Mouse (Mus musculus): ENCODE data around the gene Asic5. TPM values are rescaled to one million over a fixed set of nuclear protein-coding genes. Genes with fewer than 3 reads are reported as not detected.
A peak's percentile ranks its signal among the peaks of the same experiment; 100 is the strongest.

The Asic5 gene
- polyA plus RNA-seq, 1 experiment from 2014 or later = 1.1 TPM

- WGBS (ENCODE audit: insufficient replicate concordance) = 69% methylated on average over 8 of the region's 8 CpGs
- no peak for TF ChIP-seq CTCF (IDR thresholded peaks at IDR 0.05; ENCODE audit: low read depth)
- no peak for TF ChIP-seq EP300 (IDR thresholded peaks at IDR 0.05; ENCODE audit: low read depth)
- peak overlapping the region; percentile 40; the same call in 1 of the 2 replicates for H3K27ac ChIP-seq (ENCODE audit: low read depth)
Observed at GRCm38 (mm10) chr3:82022421-82022920, 40.4 kb downstream of the Asic5 start.

DNA sequence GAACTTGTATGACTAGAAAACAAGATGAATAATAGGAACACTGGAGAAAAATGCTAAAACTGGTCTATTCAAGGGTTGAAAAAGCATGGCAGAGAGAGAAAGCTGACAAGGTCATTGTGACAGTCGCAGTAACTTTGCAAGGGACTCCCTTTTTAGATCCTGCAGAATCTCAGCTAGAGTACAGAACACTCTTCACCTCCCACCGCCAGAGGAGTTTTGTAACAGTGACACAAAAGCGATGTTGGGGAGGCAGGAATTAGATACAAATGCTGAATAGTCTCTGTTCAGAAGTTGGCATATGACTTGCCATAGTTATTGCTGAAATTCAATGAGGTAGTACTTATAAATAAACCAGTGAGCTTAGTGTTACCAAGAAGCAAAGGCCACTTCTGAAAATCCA lies 41.0 kb downstream of the Asic5 start:
- Histone ChIP-seq H3K4me2 (ENCODE audit: low read depth, low read length) (no peak overlapping the region), H3K9ac (replicated peaks) (no peak overlapping the region), H3K27me3 (ENCODE audit: insufficient read depth, low read length) (no peaks in the 10 kb centered on the region), H3K27ac (ENCODE audit: low read depth) (no peak overlapping the region), H3K4me3 (ENCODE audit: low read depth, low read length) (no peak overlapping the region), H3K36me3 (replicated peaks; ENCODE audit: insufficient read depth, low read length) (no peaks in the 10 kb centered on the region), H3K9me3 (ENCODE audit: low read length) (no peaks in the 10 kb centered on the region), H3K4me1 (ENCODE audit: insufficient read depth) (no peaks in the 10 kb centered on the region)
- ATAC-seq = no peak
- WGBS (ENCODE audit: insufficient replicate concordance) = 70% methylated on average over 3 of the region's 3 CpGs
- TF ChIP-seq CTCF (IDR thresholded peaks at IDR 0.05; ENCODE audit: low read depth) = no peak
- no peak for TF ChIP-seq EP300 (IDR thresholded peaks at IDR 0.05; ENCODE audit: low read depth)
- DNase-seq = no peak

More at GRCm38 (mm10) chr3:82022421-82022920, 40.4 kb downstream of the Asic5 start:
- Histone ChIP-seq H3K4me1 (ENCODE audit: insufficient read depth) (no peaks in the 10 kb centered on the region), H3K9me3 (ENCODE audit: low read length) (no peaks in the 10 kb centered on the region), H3K4me2 (ENCODE audit: low read depth, low read length) (no peak overlapping the region), H3K36me3 (replicated peaks; ENCODE audit: insufficient read depth, low read length) (no peaks in the 10 kb centered on the region), H3K27me3 (ENCODE audit: insufficient read depth, low read length) (no peaks in the 10 kb centered on the region), H3K4me3 (ENCODE audit: low read depth, low read length) (no peak overlapping the region), H3K9ac (replicated peaks) (no peak overlapping the region)
- DNase-seq (no peak), ATAC-seq (no peak)

- Histone ChIP-seq H3K4me2 (ENCODE audit: low read depth, low read length) (no peak overlapping the region), H3K27ac (ENCODE audit: low read depth) (no peak overlapping the region), H3K4me1 (ENCODE audit: insufficient read depth) (no peaks in the 10 kb centered on the region), H3K9ac (replicated peaks) (no peak overlapping the region), H3K36me3 (replicated peaks; ENCODE audit: insufficient read depth, low read length) (no peaks in the 10 kb centered on the region), H3K9me3 (ENCODE audit: low read length) (no peaks in the 10 kb centered on the region), H3K27me3 (ENCODE audit: insufficient read depth, low read length) (no peaks in the 10 kb centered on the region), H3K4me3 (ENCODE audit: low read depth, low read length) (no peak overlapping the region)
- ATAC-seq (no peak), DNase-seq (no peak)
- TF ChIP-seq EP300 (IDR thresholded peaks at IDR 0.05; ENCODE audit: low read depth) (no peak), CTCF (IDR thresholded peaks at IDR 0.05; ENCODE audit: low read depth) (no peak)
- 66% methylated on average over 1 of the region's 1 CpGs for WGBS (ENCODE audit: insufficient replicate concordance)
Observed at GRCm38 (mm10) chr3:82027286-82027685, 45.2 kb downstream of the Asic5 start.

GRCm38 (mm10) chr3:82029229-82029628 lies 47.1 kb downstream of the Asic5 start:
- Histone ChIP-seq H3K27me3 (ENCODE audit: insufficient read depth, low read length) (no peaks in the 10 kb centered on the region), H3K4me2 (ENCODE audit: low read depth, low read length) (no peak overlapping the region), H3K9ac (replicated peaks) (no peak overlapping the region), H3K4me1 (ENCODE audit: insufficient read depth) (no peaks in the 10 kb centered on the region), H3K9me3 (ENCODE audit: low read length) (no peaks in the 10 kb centered on the region), H3K4me3 (ENCODE audit: low read depth, low read length) (no peak overlapping the region), H3K36me3 (replicated peaks; ENCODE audit: insufficient read depth, low read length) (no peaks in the 10 kb centered on the region), H3K27ac (ENCODE audit: low read depth) (no peak overlapping the region)
- TF ChIP-seq CTCF (IDR thresholded peaks at IDR 0.05; ENCODE audit: low read depth) = peak; percentile 76
- no peak for TF ChIP-seq EP300 (IDR thresholded peaks at IDR 0.05; ENCODE audit: low read depth)
- no peak for DNase-seq
- peak; percentile 74; the same call in 1 of the 2 replicates for ATAC-seq
- WGBS (ENCODE audit: insufficient replicate concordance) = 3% methylated on average over 3 of the region's 3 CpGs

- H3K27me3 ChIP-seq (ENCODE audit: insufficient read depth, low read length) = no peaks in the 10 kb centered on the region
Observed at GRCm38 (mm10) chr3:82030008-82030748, 48.1 kb downstream of the Asic5 start.

GRCm38 (mm10) chr3:82036262-82037044 lies 54.4 kb downstream of the Asic5 start:
- H3K4me3 ChIP-seq (ENCODE audit: low read depth, low read length) = no peak overlapping the region
- ATAC-seq (no peak), DNase-seq (no peak)
- no peak overlapping the region for H3K9ac ChIP-seq (replicated peaks)
- H3K27ac ChIP-seq (ENCODE audit: low read depth) = no peak overlapping the region
- WGBS (ENCODE audit: insufficient replicate concordance) = 78% methylated on average over 2 of the region's 2 CpGs
- H3K4me1 ChIP-seq (ENCODE audit: insufficient read depth) = no peaks in the 10 kb centered on the region
- no peaks in the 10 kb centered on the region for H3K27me3 ChIP-seq (ENCODE audit: insufficient read depth, low read length)
- H3K36me3 ChIP-seq (replicated peaks; ENCODE audit: insufficient read depth, low read length) = no peaks in the 10 kb centered on the region
- TF ChIP-seq EP300 (IDR thresholded peaks at IDR 0.05; ENCODE audit: low read depth) (no peak), CTCF (IDR thresholded peaks at IDR 0.05; ENCODE audit: low read depth) (no peak)
- H3K9me3 ChIP-seq (ENCODE audit: low read length) = no peaks in the 10 kb centered on the region
- no peak overlapping the region for H3K4me2 ChIP-seq (ENCODE audit: low read depth, low read length)

More at GRCm38 (mm10) chr3:82030008-82030748, 48.1 kb downstream of the Asic5 start:
- no peak for DNase-seq
- WGBS (ENCODE audit: insufficient replicate concordance) = 49% methylated on average over 1 of the region's 1 CpGs
- Histone ChIP-seq H3K27ac (ENCODE audit: low read depth) (no peak overlapping the region), H3K4me1 (ENCODE audit: insufficient read depth) (no peaks in the 10 kb centered on the region), H3K36me3 (replicated peaks; ENCODE audit: insufficient read depth, low read length) (no peaks in the 10 kb centered on the region), H3K4me3 (ENCODE audit: low read depth, low read length) (no peak overlapping the region), H3K9me3 (ENCODE audit: low read length) (no peaks in the 10 kb centered on the region), H3K4me2 (ENCODE audit: low read depth, low read length) (no peak overlapping the region), H3K9ac (replicated peaks) (no peak overlapping the region)
- TF ChIP-seq EP300 (IDR thresholded peaks at IDR 0.05; ENCODE audit: low read depth) = 0 out of 2 replicates have a peak, but pooled peaks have one; percentile 22
- no peak for TF ChIP-seq CTCF (IDR thresholded peaks at IDR 0.05; ENCODE audit: low read depth)
- ATAC-seq = peak; percentile 78
